Mouse (Mus musculus): ENCODE results near the gene Trim28. TPM values are rescaled to one million over a fixed set of nuclear protein-coding genes. Genes with fewer than 3 reads are reported as not detected.

Trim28 gene
- polyA plus RNA-seq, 1 experiment from 2014 or later = 184 TPM

GRCm38 (mm10) chr7:12970906-12971305, 28.0 kb upstream of the Trim28 start:
- peaks cover 11% of the 10 kb centered on the region for H3K4me1 ChIP-seq (ENCODE audit: control insufficient read depth, insufficient read depth, low read length)
- 98% methylated on average over 25 of the region's 25 CpGs for WGBS
- no peak overlapping the region for H3K4me3 ChIP-seq (ENCODE audit: low read depth, low read length)
- no peak overlapping the region for H3K27ac ChIP-seq (ENCODE audit: low read length)
- H3K9ac ChIP-seq (ENCODE audit: low read depth, low read length) = no peak overlapping the region
- no peak overlapping the region for H3K4me2 ChIP-seq (ENCODE audit: low read length)
- H3K9me3 ChIP-seq (replicated peaks; ENCODE audit: control insufficient read depth, low read length, poor library complexity, severe bottlenecking) = no peaks in the 10 kb centered on the region
- peaks cover 28% of the 10 kb centered on the region for H3K36me3 ChIP-seq (ENCODE audit: control insufficient read depth, insufficient read depth, low read length)
- no peaks in the 10 kb centered on the region for H3K27me3 ChIP-seq (ENCODE audit: control insufficient read depth, insufficient read depth, low read depth, low read length)
- no peak for ATAC-seq

DNA sequence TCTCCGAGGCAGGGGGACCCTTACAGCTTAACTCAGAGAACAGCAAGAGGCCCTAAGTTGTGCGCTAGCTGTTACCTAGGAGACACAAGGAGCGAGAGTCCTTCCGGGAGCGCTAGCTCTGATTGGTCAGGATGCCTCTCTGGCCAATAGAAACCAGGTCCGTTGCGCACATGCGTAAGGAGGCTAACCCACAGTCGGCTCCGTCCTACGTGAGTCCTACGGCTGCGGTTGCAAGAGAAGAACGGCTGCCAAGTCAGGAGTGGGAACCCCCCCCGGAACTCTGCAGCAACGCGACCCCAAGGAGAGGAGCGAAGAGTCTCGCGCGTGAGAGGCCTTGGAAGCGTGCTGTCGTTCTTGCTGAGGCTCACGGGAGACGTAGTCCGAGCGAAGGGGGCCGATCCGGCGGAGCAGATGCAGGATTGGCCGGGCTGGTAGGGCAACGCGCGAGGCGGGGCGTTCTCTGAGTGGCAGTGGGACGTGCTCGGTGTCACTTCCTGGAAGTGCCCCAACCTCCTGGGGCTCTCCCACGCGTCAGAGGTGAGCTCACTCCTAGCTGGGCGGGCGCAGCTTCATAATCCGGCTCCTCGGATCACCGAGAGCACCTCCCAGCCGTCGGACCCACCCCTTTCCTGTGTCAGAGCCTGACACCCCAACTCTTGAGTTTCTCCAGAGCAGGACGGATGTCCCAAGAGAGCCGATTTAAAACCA, 21.1 kb upstream of the Trim28 start, which contains the start of gene Zfp446:
Gene Zfp446 (plus strand): TSS at position 167 of the 708 bp plus-strand sequence.
- ATAC-seq = peak; percentile 99
- Histone ChIP-seq H3K4me1 (ENCODE audit: control insufficient read depth, insufficient read depth, low read length) (peaks cover 12% of the 10 kb centered on the region), H3K9me3 (replicated peaks; ENCODE audit: control insufficient read depth, low read length, poor library complexity, severe bottlenecking) (no peaks in the 10 kb centered on the region), H3K27me3 (ENCODE audit: control insufficient read depth, insufficient read depth, low read depth, low read length) (no peaks in the 10 kb centered on the region), H3K36me3 (ENCODE audit: control insufficient read depth, insufficient read depth, low read length) (peaks cover 9% of the 10 kb centered on the region; the same call in 1 of the 2 replicates), H3K9ac (ENCODE audit: low read depth, low read length) (peak within 1 kb of the TSS; percentile 77), H3K27ac (ENCODE audit: low read length) (peak within 1 kb of the TSS; percentile 97), H3K4me3 (ENCODE audit: low read depth, low read length) (peak within 1 kb of the TSS; percentile 63), H3K4me2 (ENCODE audit: low read length) (peak within 1 kb of the TSS; percentile 74)
- WGBS = under 1% methylated on average over 49 of the region's 49 CpGs

- 89% methylated on average over 18 of the region's 18 CpGs for WGBS
These were observed 19.8 kb upstream of the Trim28 start for GRCm38 (mm10) chr7:12978931-12979722.

GRCm38 (mm10) chr7:12979776-12980175, 19.1 kb upstream of the Trim28 start:
- no peaks in the 10 kb centered on the region for H3K9me3 ChIP-seq (replicated peaks; ENCODE audit: control insufficient read depth, low read length, poor library complexity, severe bottlenecking)
- 83% methylated on average over 6 of the region's 6 CpGs for WGBS
- H3K9ac ChIP-seq (ENCODE audit: low read depth, low read length) = no peak overlapping the region
- H3K4me3 ChIP-seq (ENCODE audit: low read depth, low read length) = no peak overlapping the region
- no peak for ATAC-seq
- peaks cover 5% of the 10 kb centered on the region; the same call in 1 of the 2 replicates for H3K36me3 ChIP-seq (ENCODE audit: control insufficient read depth, insufficient read depth, low read length)
- no peaks in the 10 kb centered on the region for H3K27me3 ChIP-seq (ENCODE audit: control insufficient read depth, insufficient read depth, low read depth, low read length)
- no peak overlapping the region for H3K27ac ChIP-seq (ENCODE audit: low read length)
- H3K4me1 ChIP-seq (ENCODE audit: control insufficient read depth, insufficient read depth, low read length) = peaks cover 12% of the 10 kb centered on the region
- H3K4me2 ChIP-seq (ENCODE audit: low read length) = no peak overlapping the region

More at GRCm38 (mm10) chr7:12978931-12979722, 19.8 kb upstream of the Trim28 start:
- Histone ChIP-seq H3K4me2 (ENCODE audit: low read length) (peak overlapping the region; percentile 74), H3K9me3 (replicated peaks; ENCODE audit: control insufficient read depth, low read length, poor library complexity, severe bottlenecking) (no peaks in the 10 kb centered on the region), H3K4me3 (ENCODE audit: low read depth, low read length) (no peak overlapping the region), H3K9ac (ENCODE audit: low read depth, low read length) (peak overlapping the region; percentile 77; the same call in 1 of the 2 replicates), H3K4me1 (ENCODE audit: control insufficient read depth, insufficient read depth, low read length) (peaks cover 12% of the 10 kb centered on the region), H3K36me3 (ENCODE audit: control insufficient read depth, insufficient read depth, low read length) (peaks cover 5% of the 10 kb centered on the region; the same call in 1 of the 2 replicates), H3K27ac (ENCODE audit: low read length) (peak overlapping the region; percentile 97), H3K27me3 (ENCODE audit: control insufficient read depth, insufficient read depth, low read depth, low read length) (no peaks in the 10 kb centered on the region)
- no peak for ATAC-seq

GRCm38 (mm10) chr7:12980291-12980690, 18.6 kb upstream of the Trim28 start:
- Histone ChIP-seq H3K4me3 (ENCODE audit: low read depth, low read length) (no peak overlapping the region), H3K27ac (ENCODE audit: low read length) (no peak overlapping the region), H3K9ac (ENCODE audit: low read depth, low read length) (no peak overlapping the region), H3K4me1 (ENCODE audit: control insufficient read depth, insufficient read depth, low read length) (peaks cover 12% of the 10 kb centered on the region), H3K9me3 (replicated peaks; ENCODE audit: control insufficient read depth, low read length, poor library complexity, severe bottlenecking) (no peaks in the 10 kb centered on the region), H3K36me3 (ENCODE audit: control insufficient read depth, insufficient read depth, low read length) (peaks cover 5% of the 10 kb centered on the region; the same call in 1 of the 2 replicates), H3K4me2 (ENCODE audit: low read length) (no peak overlapping the region), H3K27me3 (ENCODE audit: control insufficient read depth, insufficient read depth, low read depth, low read length) (no peaks in the 10 kb centered on the region)
- no peak for ATAC-seq
- WGBS = 86% methylated on average over 7 of the region's 7 CpGs

DNA sequence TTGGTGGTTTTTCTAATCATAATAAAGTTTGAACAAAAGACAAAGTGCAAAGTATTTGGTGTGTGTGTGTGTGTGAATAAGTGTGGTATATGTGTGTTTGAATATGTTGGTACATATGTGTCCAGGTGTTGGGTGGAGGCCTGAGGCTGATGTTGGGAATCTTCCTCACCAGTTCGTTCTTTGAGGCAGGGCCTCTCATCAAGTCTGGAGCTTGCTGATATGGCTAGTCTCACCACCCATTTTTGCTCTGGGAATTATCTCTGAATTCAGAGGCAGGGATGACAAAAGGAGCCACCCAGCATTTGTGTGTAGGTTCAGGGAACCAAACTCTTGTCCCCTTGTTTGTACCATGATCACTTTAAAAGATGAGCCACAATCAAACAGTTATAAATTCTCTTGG, 13.2 kb upstream of the Trim28 start:
- H3K4me2 ChIP-seq (ENCODE audit: low read length) = no peak overlapping the region
- no peaks in the 10 kb centered on the region for H3K4me1 ChIP-seq (ENCODE audit: control insufficient read depth, insufficient read depth, low read length)
- no peak for ATAC-seq
- H3K36me3 ChIP-seq (ENCODE audit: control insufficient read depth, insufficient read depth, low read length) = peaks cover 5% of the 10 kb centered on the region; the same call in 1 of the 2 replicates
- no peaks in the 10 kb centered on the region for H3K9me3 ChIP-seq (replicated peaks; ENCODE audit: control insufficient read depth, low read length, poor library complexity, severe bottlenecking)
- H3K27me3 ChIP-seq (ENCODE audit: control insufficient read depth, insufficient read depth, low read depth, low read length) = no peaks in the 10 kb centered on the region
- no peak overlapping the region for H3K27ac ChIP-seq (ENCODE audit: low read length)
- 95% methylated on average over 1 of the region's 1 CpGs for WGBS
- H3K4me3 ChIP-seq (ENCODE audit: low read depth, low read length) = no peak overlapping the region
- H3K9ac ChIP-seq (ENCODE audit: low read depth, low read length) = no peak overlapping the region

DNA sequence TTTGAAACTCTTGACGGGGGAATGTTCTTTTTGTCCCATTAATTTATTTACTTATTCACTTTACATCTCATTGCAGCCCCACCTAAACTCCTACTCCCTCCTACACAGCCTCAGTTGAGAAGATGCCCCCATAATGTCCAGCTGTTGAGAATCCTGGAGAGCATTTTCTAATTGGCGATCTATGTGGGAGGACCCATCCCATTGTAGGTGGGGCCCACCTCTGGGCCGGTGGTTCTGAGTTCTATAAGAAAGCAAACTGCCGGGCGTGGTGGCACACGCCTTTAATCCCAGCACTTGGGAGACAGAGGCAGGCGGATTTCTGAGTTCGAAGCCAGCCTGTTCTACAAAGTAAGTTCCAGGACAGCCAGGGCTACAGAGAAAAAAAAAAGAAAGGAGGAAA, 12.0 kb upstream of the Trim28 start:
- Histone ChIP-seq H3K4me1 (ENCODE audit: control insufficient read depth, insufficient read depth, low read length) (no peaks in the 10 kb centered on the region), H3K27me3 (ENCODE audit: control insufficient read depth, insufficient read depth, low read depth, low read length) (no peaks in the 10 kb centered on the region), H3K36me3 (ENCODE audit: control insufficient read depth, insufficient read depth, low read length) (peaks cover 5% of the 10 kb centered on the region; the same call in 1 of the 2 replicates), H3K4me2 (ENCODE audit: low read length) (no peak overlapping the region), H3K9ac (ENCODE audit: low read depth, low read length) (no peak overlapping the region), H3K4me3 (ENCODE audit: low read depth, low read length) (no peak overlapping the region), H3K27ac (ENCODE audit: low read length) (no peak overlapping the region), H3K9me3 (replicated peaks; ENCODE audit: control insufficient read depth, low read length, poor library complexity, severe bottlenecking) (no peaks in the 10 kb centered on the region)
- 86% methylated on average over 8 of the region's 8 CpGs for WGBS
- no peak for ATAC-seq

- Histone ChIP-seq H3K9ac (ENCODE audit: low read depth, low read length) (no peak overlapping the region), H3K27ac (ENCODE audit: low read length) (no peak overlapping the region), H3K4me1 (ENCODE audit: control insufficient read depth, insufficient read depth, low read length) (no peaks in the 10 kb centered on the region), H3K4me3 (ENCODE audit: low read depth, low read length) (no peak overlapping the region), H3K27me3 (ENCODE audit: control insufficient read depth, insufficient read depth, low read depth, low read length) (no peaks in the 10 kb centered on the region), H3K9me3 (replicated peaks; ENCODE audit: control insufficient read depth, low read length, poor library complexity, severe bottlenecking) (no peaks in the 10 kb centered on the region), H3K4me2 (ENCODE audit: low read length) (no peak overlapping the region), H3K36me3 (ENCODE audit: control insufficient read depth, insufficient read depth, low read length) (peaks cover 1% of the 10 kb centered on the region; the same call in 1 of the 2 replicates)
- no peak for ATAC-seq
- 85% methylated on average over 8 of the region's 8 CpGs for WGBS
These were observed 11.3 kb upstream of the Trim28 start for GRCm38 (mm10) chr7:12987409-12988189.

All from midbrain, embryonic 16.5 days (tissue).